Comparison of ENCODE assay signal across 8 mouse cellular contexts in genomic region chrX:145505457-145506201, GRCm38 (mm10). TPM values are rescaled to one million over a fixed set of nuclear protein-coding genes. Genes with fewer than 3 reads are reported as not detected.
DNase-seq lines count a peak whose midpoint lies in the region; ATAC-seq lines count a peak whose summit lies in the region.

No protein-coding gene starts in this region.

- peak overlapping the region; percentile 57 for H3K4me2 ChIP-seq in hindbrain, embryonic 12.5 days (replicated peaks)

- H3K27ac ChIP-seq in hindbrain, embryonic 12.5 days: peak overlapping the region; percentile 40

- 0 out of 2 replicates have a peak, but pooled peaks cover 5% of the 10 kb centered on the region for H3K4me1 ChIP-seq in hindbrain, embryonic 12.5 days

- H3K4me3 ChIP-seq in hindbrain, embryonic 12.5 days: peak overlapping the region; percentile 50

- no peaks in the 10 kb centered on the region; the same call in 1 of the 2 replicates for H3K27me3 ChIP-seq in hindbrain, embryonic 12.5 days

- no peak overlapping the region for H3K9ac ChIP-seq in hindbrain, embryonic 12.5 days

- peak; percentile 1 for DNase-seq in T-cell, adult 2 months (ENCODE audit: low spot score)
- peak; percentile 72 to 76 for DNase-seq in cerebellum, postnatal 10 days
- DNase-seq in frontal cortex, postnatal 10 days (ENCODE audit: low spot score in 2 of 2): peak; percentile 39 to 55
- DNase-seq in layer of hippocampus, postnatal 14 days (ENCODE audit: low spot score in 2 of 2): peak; percentile 36 to 68
- peak; percentile 68 for DNase-seq in lung, postnatal 14 days
- DNase-seq in ovary, postnatal 36 days (ENCODE audit: low spot score): peak; percentile 69
- peak; percentile 23 for DNase-seq in thymus, postnatal 25 days

- no peaks in the 10 kb centered on the region for H3K9me3 ChIP-seq in hindbrain, embryonic 12.5 days (replicated peaks)

- H3K36me3 ChIP-seq in hindbrain, embryonic 12.5 days: no peaks in the 10 kb centered on the region

- peak; percentile 88 for ATAC-seq in hindbrain, embryonic 12.5 days (ENCODE audit: low FRiP score)

- WGBS in hindbrain, embryonic 12.5 days: 15% methylated on average over 11 of the region's 14 CpGs

RNA-seq across cellular contexts. Expression of gene Amot, which starts 0.6 kb away (rescaled TPM):
- 25.9 and 33.1 TPM in 2 replicates for polyA plus RNA-seq in hindbrain, embryonic 12.5 days (2016; fragmentation: Nextera tagmentation; extraction: Ambion mirVana)
- total RNA-seq in layer of hippocampus, postnatal 14 days (2021): 10 to 100 TPM; 30.9 to 32.4 TPM

Comparison
In these comparisons a context has a peak if more than half of its experiments do, and no peak if none do; other contexts are left out.
1. Peak in every context shown above with its lines: DNase-seq, ATAC-seq, H3K4me3 ChIP-seq and H3K27ac ChIP-seq.
2. DNase-seq: peak in every context shown above with its lines; median percentile 74 in cerebellum, postnatal 10 days; 69 in ovary, postnatal 36 days; 68 in lung, postnatal 14 days; 52 in layer of hippocampus, postnatal 14 days; 47 in frontal cortex, postnatal 10 days; 23 in thymus, postnatal 25 days; 1 in T-cell, adult 2 months.